ENCODE assay signal across 8 mouse cellular contexts in genomic region chr2:57301539-57301938, GRCm38 (mm10).
DNase-seq lines count a peak whose midpoint lies in the region; ATAC-seq and TF ChIP-seq lines count a peak whose summit lies in the region.

No protein-coding gene starts in this region.

- TF ChIP-seq POLR2A in limb, embryonic 14.5 days (IDR thresholded peaks at IDR 0.05; ENCODE audit: borderline replicate concordance, extremely low read depth, insufficient read depth, insufficient read length): no peak

- intact Hi-C loops in gastrocnemius, postnatal 36 days (cut with DNase I): no loop called here

- H3K4me3 ChIP-seq in hindbrain, embryonic 15.5 days: no peak overlapping the region
- H3K4me3 ChIP-seq in hindbrain, embryonic 12.5 days: no peak overlapping the region
- H3K4me3 ChIP-seq in limb, embryonic 14.5 days (replicated peaks; ENCODE audit: low read length): no peak overlapping the region

- peak; percentile 91 for DNase-seq in adipocyte (ENCODE audit: low spot score)
- peak; percentile 26 to 39 for DNase-seq in gastrocnemius, postnatal 36 days
- no peak for DNase-seq in limb, embryonic 14.5 days (ENCODE audit: low spot score)
- DNase-seq in embryo, embryonic 10 days (ENCODE audit: low spot score): no peak
- no peak for DNase-seq in cerebellum, adult 8-10 months
- no peak for DNase-seq in thymus, postnatal 25 days

- H3K27ac ChIP-seq in hindbrain, embryonic 15.5 days (replicated peaks): no peak overlapping the region
- H3K27ac ChIP-seq in hindbrain, embryonic 12.5 days: no peak overlapping the region
- no peak overlapping the region for H3K27ac ChIP-seq in limb, embryonic 14.5 days (replicated peaks; ENCODE audit: low read depth, low read length)

- 44% methylated on average over 3 of the region's 3 CpGs for WGBS in hindbrain, embryonic 15.5 days
- WGBS in hindbrain, embryonic 12.5 days: 45% methylated on average over 3 of the region's 3 CpGs
- WGBS in limb, embryonic 14.5 days: 37% methylated on average over 3 of the region's 3 CpGs

- H3K36me3 ChIP-seq in hindbrain, embryonic 15.5 days: no peaks in the 10 kb centered on the region
- no peaks in the 10 kb centered on the region for H3K36me3 ChIP-seq in hindbrain, embryonic 12.5 days
- H3K36me3 ChIP-seq in limb, embryonic 14.5 days (ENCODE audit: control insufficient read depth, insufficient read depth, low read length): no peaks in the 10 kb centered on the region

- peak; percentile 51; the same call in 1 of the 2 replicates for ATAC-seq in hindbrain, embryonic 15.5 days (ENCODE audit: low FRiP score, low read depth)
- ATAC-seq in hindbrain, embryonic 12.5 days (ENCODE audit: low FRiP score): no peak
- peak; percentile 55; the same call in 1 of the 2 replicates for ATAC-seq in limb, embryonic 14.5 days (ENCODE audit: low FRiP score, low read depth)

- H3K9me3 ChIP-seq in hindbrain, embryonic 15.5 days: no peaks in the 10 kb centered on the region
- no peaks in the 10 kb centered on the region for H3K9me3 ChIP-seq in hindbrain, embryonic 12.5 days (replicated peaks)
- H3K9me3 ChIP-seq in limb, embryonic 14.5 days (ENCODE audit: control insufficient read depth, low read length): no peaks in the 10 kb centered on the region

- no peak overlapping the region for H3K4me2 ChIP-seq in hindbrain, embryonic 15.5 days
- no peak overlapping the region for H3K4me2 ChIP-seq in hindbrain, embryonic 12.5 days (replicated peaks)
- no peak overlapping the region for H3K4me2 ChIP-seq in limb, embryonic 14.5 days (replicated peaks; ENCODE audit: low read depth, low read length, severe bottlenecking)

- peaks cover 10% of the 10 kb centered on the region; the same call in 1 of the 2 replicates for H3K4me1 ChIP-seq in hindbrain, embryonic 15.5 days (replicated peaks)
- H3K4me1 ChIP-seq in hindbrain, embryonic 12.5 days: peaks cover 8% of the 10 kb centered on the region; the same call in 1 of the 2 replicates
- no peaks in the 10 kb centered on the region for H3K4me1 ChIP-seq in limb, embryonic 14.5 days (ENCODE audit: control insufficient read depth, insufficient read depth, low read length)

- no peak overlapping the region for H3K9ac ChIP-seq in hindbrain, embryonic 15.5 days
- no peak overlapping the region for H3K9ac ChIP-seq in hindbrain, embryonic 12.5 days
- H3K9ac ChIP-seq in limb, embryonic 14.5 days (ENCODE audit: low read depth, low read length, severe bottlenecking): no peak overlapping the region

- no peaks in the 10 kb centered on the region for H3K27me3 ChIP-seq in hindbrain, embryonic 15.5 days
- H3K27me3 ChIP-seq in hindbrain, embryonic 12.5 days: no peaks in the 10 kb centered on the region
- no peaks in the 10 kb centered on the region for H3K27me3 ChIP-seq in limb, embryonic 14.5 days (ENCODE audit: control insufficient read depth, insufficient read depth, low read length)

Comparison
In these comparisons a context has a peak if more than half of its experiments do, and no peak if none do; other contexts are left out.
1. DNase-seq: peak in adipocyte (single experiment) and gastrocnemius, postnatal 36 days (2 of 2); none in limb, embryonic 14.5 days (single experiment), embryo, embryonic 10 days (single experiment), cerebellum, adult 8-10 months (single experiment) and thymus, postnatal 25 days (single experiment).